Mouse (Mus musculus) ES-CJ7 (cell line): ENCODE measurements at regions not wholly inside any gene's neighbourhood (a gene's known extent, or its start where the extent isn't known, plus 50 kb on each side); places are given as distances from the start of the nearest gene placed in this dataset.
A peak's percentile ranks its signal among the peaks of the same experiment; 100 is the strongest.

ENCODE experiments used
- DNase-seq: peaks from one replicate; pipeline ENCODE4 v3.0.0; 2011; ENCODE audit warnings: low read depth, low spot score

DNA sequence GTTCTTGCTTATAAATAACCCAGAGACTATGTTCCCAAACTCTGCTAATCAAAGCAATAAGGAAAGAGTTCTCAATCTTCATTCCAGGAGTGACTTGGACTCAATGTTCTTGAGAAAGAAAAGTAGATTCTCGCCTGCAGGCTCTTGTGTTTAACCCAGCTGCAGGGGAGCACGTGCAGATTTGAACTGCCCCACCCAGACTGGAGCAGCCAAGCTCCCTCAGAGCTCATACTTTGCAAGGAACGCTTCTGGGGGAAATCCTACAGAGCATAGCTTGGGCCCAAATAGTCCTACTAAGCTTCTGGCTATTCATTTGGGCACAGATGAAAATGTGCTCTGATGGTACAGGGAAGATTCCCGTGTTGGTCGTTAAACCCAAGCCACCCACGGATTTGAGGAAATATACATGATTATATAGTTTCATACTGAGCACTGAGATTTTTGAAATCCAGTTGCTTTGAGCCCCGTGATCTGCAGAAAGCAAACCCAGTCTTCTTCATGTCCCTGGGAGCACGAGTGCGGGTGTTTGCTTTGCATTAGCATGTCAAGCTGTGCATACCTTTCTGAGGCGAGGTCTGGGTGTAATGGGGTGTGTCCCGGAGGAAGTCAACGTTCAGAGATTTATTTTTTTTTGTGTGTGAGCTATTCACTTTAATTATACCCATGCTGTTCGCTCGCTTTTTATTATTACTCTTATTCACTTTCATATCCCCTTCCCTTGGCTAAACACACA lies 99.1 kb upstream of the Trp63 start:
- peak; percentile 76 for DNase-seq

DNA sequence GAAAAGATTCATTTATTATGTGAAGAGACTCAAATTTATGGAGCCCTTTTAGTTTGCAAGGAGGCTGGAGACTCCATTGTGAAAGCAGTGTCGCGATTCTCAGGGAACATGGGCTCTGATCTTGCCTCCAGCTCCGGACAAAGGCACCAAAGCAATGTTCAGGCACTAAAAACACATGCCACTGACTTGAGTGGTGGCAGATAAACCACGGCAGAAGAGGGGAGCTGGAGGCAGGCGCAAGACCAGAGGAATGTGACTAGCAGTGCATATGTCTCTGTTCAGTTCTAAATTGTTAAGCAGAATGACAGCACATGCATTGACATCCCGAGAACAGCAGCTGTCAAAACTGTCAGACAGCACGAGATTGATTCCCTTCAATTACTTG lies 98.5 kb upstream of the Trp63 start:
- DNase-seq = peak; percentile 14

DNA sequence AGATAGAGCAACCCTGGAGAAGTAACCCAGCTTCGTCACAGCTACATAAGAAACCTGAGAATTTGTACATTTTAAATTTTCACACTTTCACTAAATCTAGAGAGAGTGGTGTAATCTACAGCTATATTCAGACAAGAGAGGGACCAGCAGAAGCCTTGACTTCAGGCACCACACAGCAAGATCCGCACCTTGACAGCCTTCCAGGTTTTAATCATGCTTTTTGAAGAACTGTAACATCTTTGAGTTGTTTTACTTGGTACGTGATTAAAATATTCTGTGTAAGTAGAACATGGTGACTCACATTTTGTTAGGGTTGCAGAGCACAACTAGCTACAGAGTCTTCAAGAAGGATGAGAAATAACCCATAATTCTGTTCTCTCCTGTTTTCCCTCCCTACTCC lies 97.6 kb upstream of the Trp63 start:
- no peak for DNase-seq

DNA sequence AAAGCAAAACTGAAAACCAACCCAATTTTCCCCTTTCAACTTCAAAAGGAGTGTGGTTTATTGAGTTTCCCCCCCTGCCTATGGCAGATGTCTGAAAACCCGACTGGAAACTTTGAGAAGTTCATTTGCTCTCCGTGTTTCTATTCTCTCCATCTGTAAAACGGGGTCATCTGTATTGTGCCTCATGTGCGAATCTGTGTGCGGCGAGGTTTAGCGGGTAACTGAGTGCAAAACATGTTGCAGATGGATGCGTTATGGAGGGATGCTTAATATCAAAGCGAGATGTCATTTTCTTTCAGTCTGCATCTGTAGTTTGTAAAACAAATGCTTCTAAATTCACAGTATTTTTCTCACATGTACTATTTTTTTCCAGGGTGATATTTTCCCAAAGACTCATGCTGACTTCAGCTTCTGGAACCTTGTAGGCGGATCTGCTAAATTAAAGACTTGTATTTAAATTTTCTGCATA lies 95.7 kb upstream of the Trp63 start:
- DNase-seq = no peak

DNA sequence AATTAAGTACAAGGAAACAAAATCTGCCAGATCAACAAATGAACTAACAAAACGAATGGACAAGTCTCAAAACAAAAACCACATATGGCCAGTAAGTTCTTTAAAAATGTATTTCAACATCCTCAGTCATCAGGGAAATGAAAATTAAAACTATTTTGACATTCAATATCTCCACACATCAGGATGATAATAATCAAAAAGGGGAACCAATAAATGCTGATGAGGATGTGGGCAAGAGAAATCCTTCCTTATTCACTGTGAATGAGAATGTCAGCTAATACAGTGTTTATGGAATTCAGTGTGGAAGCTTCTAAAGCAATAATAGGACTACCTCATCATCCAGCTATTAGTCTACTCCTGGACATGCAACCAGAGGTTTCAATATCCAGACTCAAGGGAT lies 86.1 kb upstream of the Trp63 start:
- DNase-seq = no peak

DNA sequence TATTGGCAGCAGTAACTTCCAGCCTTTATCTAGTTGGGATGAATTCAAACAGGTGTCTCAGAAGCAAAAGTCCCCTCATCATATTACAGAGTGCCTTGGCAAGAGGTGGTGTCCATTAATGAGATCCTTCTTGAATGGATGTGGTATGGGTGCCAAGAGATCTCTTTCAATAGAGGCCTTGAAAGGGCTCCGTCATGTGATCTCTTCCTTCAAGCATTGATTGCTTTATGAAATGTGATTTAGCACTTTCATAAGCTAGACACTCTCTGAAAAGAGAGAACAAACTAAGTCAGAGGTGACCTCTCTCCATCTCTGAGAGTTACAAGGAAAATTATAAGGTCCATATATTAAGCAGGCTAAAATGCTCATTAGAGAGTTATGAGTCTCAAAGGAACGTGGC lies 80.4 kb upstream of the Trp63 start:
- no peak for DNase-seq

DNA sequence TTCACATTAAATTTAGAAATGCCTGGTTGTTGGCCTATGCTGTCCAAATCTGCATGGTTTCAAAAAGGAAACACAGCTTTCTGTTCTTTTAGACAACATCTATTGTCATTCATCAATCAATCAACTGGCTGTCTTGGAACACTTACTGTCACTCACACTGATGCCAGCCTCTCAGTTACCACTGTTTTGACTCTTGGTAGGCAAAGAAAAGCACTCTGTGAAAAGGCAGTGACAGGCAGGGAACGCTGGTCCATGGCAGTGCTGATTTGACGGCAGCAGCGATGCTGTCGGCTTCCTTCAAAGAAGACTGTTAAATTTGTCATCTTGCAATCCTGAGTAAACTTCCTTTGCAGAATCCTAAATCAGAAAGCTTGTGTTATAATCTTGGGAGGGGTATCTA lies 68.3 kb upstream of the Trp63 start:
- DNase-seq = no peak

DNA sequence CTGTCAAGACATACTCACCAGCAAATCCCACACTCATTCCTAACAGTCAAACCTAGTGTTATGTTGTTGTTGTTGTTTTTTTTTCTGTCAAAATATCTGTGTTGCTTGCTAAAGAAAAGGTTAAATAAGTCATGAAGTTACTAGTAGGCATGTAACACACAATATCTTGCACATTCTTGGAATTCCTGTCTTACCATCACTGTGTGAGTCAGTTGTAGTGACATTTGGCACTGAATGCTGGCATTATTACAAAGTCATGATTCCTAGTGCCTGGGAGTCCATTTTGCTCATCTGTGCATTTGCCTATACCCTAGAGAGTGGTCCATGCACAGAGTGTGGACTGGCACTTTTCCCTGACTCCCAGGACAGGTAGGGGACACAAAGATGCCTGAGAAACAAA lies 67.9 kb upstream of the Trp63 start:
- DNase-seq = no peak

DNA sequence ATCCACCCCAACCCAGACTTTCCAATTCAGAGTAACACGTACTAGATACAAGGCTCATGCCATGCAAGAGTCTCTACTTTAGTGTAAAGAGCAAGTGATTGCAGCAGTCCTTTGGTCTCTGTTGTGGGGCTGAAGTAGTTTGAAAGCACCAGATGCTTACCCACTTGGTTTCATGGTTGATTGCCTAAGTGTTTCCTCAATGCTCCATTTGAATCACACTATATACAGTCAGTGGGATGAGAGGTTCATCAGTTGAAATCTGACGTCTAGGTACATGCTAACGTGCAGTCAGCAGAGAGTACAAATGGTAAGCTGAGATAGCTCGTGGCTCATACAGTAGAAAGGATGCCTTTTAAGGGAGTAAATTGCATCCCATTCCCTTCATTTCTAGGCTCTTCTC lies 64.7 kb upstream of the Trp63 start:
- DNase-seq = no peak

DNA sequence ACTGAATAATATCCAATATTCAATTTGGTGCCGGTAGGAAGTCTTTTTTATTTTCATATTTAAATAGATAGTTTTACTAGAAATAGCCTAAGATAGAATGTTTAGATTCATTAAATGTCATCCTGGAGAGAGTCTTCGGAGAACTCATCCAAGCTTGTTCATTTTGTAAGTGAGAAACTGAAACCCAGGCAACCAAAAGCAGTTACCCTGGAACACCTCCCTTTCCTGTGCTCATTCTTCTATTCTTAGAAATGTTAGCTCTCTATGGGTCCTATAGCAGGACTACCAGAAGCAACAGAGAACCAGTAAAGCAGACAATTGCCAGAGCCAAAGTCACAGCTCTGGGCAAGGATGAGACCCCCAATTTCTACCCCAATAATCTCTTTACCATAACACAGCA lies 60.9 kb upstream of the Trp63 start:
- no peak for DNase-seq

DNA sequence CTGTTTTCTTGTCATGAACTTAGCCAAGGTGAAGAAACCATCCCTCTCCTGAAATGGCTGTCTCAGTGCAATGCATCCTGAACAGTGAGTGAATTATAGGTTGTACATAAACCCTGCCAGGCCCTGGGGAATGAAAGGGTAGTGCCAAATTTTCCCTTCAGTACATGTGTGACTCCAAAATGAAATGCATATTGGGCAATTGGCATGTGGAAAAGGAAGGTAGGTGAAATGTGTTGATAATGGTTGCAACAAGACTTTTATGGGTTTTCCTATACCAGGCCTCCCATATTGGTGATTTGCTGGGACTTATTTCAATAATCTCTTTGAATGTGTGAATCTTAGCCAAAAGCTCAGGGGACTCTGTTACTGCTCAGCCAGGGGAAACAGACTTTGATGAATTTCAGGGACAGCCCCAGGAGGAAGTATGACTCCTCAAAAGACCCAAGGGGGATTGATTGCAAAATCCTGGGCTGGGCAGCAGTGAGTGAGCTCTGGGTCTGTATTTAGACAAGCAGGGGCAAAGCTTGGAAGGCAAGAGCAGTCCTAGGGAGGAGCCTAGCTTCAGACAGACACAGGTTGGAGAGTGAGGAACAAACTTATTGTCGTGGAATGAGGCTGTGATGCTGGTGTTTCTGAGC lies 59.5 kb upstream of the Trp63 start:
- no peak for DNase-seq

DNA sequence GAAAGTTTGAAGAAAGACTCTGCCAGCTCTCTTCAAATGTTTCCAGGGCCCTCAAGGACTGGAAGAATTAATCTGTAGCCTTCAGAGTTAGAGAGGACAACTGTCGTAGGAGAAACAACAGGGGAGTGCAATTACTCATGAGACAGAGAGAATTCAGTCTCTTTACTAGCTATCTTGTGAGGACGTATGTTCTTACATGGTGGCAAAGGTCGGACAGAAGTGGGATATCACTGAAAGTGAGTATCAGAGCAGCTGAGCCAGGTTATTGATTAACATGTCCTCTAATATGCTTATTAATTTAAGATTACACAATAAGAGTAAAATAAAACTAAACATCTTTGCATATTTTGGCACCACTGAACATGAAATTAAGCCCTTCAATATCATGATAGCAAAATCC lies 53.8 kb upstream of the Trp63 start:
- DNase-seq = no peak

DNA sequence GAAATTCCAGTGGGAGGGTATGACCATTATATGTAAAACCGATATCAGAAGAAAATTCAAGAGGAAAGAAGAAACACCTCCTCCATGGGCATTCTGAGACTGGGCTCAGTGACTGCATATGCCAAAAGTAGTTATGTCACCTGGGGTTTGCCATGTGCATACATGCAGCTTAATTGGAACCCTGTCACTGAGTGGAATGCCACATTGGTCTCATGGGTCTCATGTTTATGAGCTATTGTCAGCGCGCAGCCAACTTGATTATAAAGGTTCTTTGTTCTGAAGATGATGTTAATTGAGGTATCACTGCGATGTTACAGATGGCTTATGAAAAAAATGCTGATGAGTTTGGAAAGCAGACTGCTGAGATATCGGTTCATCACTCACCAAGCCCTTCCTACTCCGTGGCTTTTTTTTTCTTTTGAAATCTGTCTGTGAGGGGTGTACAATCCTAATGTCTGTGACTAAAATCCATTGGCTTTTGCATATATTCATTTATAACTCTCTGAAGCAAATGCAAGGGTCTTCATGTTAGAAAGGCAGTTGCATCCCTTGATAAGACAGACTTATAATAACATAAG lies 52.3 kb upstream of the Trp63 start:
- DNase-seq = no peak
